Mouse (Mus musculus): Measurements from ENCODE around the gene Oser1.

- TF ChIP-seq CTCF (conservative IDR thresholded peaks at IDR 0.05; ENCODE audit: low read length) (no peak), NANOG (IDR thresholded peaks at IDR 0.05; ENCODE audit: borderline replicate concordance, low read length) (no peak)
Measured at GRCm38 (mm10) chr2:163418841-163419345, 5.6 kb downstream of the Oser1 start.

Data from E14TG2a.4 (cell line).